Mouse (Mus musculus) CH12.LX (cell line): ENCODE measurements at regions not wholly inside any gene's neighbourhood (a gene's known extent, or its start where the extent isn't known, plus 50 kb on each side); places are given as distances from the start of the nearest gene placed in this dataset.

Experiments
- CTCF ChIP-seq, 2 experiments: IDR thresholded peaks in 1 of 2; conservative IDR thresholded peaks in 1 of 2; 2 replicates each; pipeline ENCODE4 v1.5.1; 2011 to 2012; ENCODE audit warnings: low read depth in 2 of 2, low read length in 2 of 2, improper control_type of control experiment in 1 of 2, inconsistent platforms in 1 of 2, mild to moderate bottlenecking in 1 of 2, moderate library complexity in 1 of 2
- EP300 ChIP-seq: IDR thresholded peaks from 2 replicates; pipeline ENCODE4 v1.6.1; 2011; ENCODE audit warnings: low read length, improper control_type of control experiment
- POLR2AphosphoS2 ChIP-seq: IDR thresholded peaks from 2 replicates; pipeline ENCODE4 v1.6.1; 2011; ENCODE audit warnings: low read depth, low read length, improper control_type of control experiment
- RAD21 ChIP-seq: IDR thresholded peaks from 2 replicates; pipeline ENCODE4 v1.6.1; 2011; ENCODE audit warnings: low read depth, mild to moderate bottlenecking, low read length, improper control_type of control experiment, moderate library complexity
- ZC3H11A ChIP-seq: IDR thresholded peaks from 2 replicates; pipeline ENCODE4 v1.6.1; 2012; ENCODE audit warnings: low read depth, mild to moderate bottlenecking, inconsistent platforms, low read length, improper control_type of control experiment

- no peak for TF ChIP-seq CTCF (conservative IDR thresholded peaks at IDR 0.05 in 1 of 2, IDR thresholded peaks at IDR 0.05 in 1 of 2; ENCODE audit: low read depth in 2 of 2, low read length in 2 of 2)
- no peak for TF ChIP-seq EP300
- TF ChIP-seq POLR2AphosphoS2, result no peak
- TF ChIP-seq ZC3H11A, result no peak
- TF ChIP-seq RAD21, result no peak
Measured at GRCm38 (mm10) chr10:92438621-92439394, 283.4 kb downstream of the Nedd1 start.
